Mouse (Mus musculus): Measurements from ENCODE around the gene Ndufs4. TPM values are rescaled to one million over a fixed set of nuclear protein-coding genes. Genes with fewer than 3 reads are reported as not detected.

The Ndufs4 gene
- polyA plus RNA-seq, 1 experiment from 2014 or later, result 266 TPM

GRCm38 (mm10) chr13:114267741-114268140 is 120.3 kb downstream of the Ndufs4 start:
- WGBS, result 76% methylated on average over 9 of the region's 9 CpGs
- no peak for ATAC-seq (ENCODE audit: low read depth)

DNA sequence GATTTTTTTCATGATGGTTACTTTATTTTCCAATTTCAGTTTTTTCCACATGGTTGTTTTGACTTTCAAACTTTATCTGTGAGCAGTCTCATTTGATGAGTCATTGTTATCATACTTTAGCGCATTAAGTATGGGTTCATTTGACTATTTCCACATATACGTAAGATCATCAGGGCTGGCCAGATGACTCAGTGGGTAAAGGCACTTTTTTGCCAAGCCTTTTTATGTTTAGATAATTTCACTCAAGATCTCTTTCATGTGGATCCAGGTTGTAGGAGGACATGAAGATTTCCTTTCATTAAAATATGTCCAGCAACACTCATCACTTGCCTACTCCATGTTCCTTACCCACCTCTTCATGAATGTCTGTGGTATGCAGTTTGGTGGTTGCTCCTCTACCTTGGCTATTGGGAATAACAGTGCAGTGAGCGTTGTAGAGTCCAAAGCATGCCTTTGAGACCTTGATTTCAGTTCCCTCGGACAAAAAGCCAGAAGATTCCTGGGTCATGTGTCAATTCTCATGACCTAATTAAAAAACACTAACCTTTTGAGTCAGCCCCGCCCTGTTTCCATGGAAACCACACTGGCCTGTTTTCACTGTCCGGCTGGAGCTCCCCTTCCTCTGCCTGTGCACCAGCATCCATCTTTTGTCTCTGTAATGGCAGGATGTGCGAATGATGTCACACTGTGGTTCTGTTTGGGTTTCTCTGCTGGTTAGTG is 127.4 kb downstream of the Ndufs4 start:
- Histone ChIP-seq H3K4me2 (ENCODE audit: low read depth, low read length) (no peak overlapping the region), H3K9ac (ENCODE audit: low read length) (no peak overlapping the region), H3K27me3 (ENCODE audit: control insufficient read depth, insufficient read depth, low read depth, low read length) (no peaks in the 10 kb centered on the region), H3K4me3 (ENCODE audit: low read length) (no peak overlapping the region), H3K9me3 (ENCODE audit: control insufficient read depth, low read length) (no peaks in the 10 kb centered on the region), H3K36me3 (ENCODE audit: control insufficient read depth, insufficient read depth, low read length) (no peaks in the 10 kb centered on the region), H3K4me1 (replicated peaks; ENCODE audit: control insufficient read depth, insufficient read depth, low read length) (no peaks in the 10 kb centered on the region), H3K27ac (ENCODE audit: low read length) (no peak overlapping the region)
- ATAC-seq (ENCODE audit: low read depth), result no peak
- WGBS, result 76% methylated on average over 7 of the region's 7 CpGs

More at GRCm38 (mm10) chr13:114267741-114268140, 120.3 kb downstream of the Ndufs4 start:
- Histone ChIP-seq H3K36me3 (ENCODE audit: control insufficient read depth, insufficient read depth, low read length) (no peaks in the 10 kb centered on the region), H3K4me2 (ENCODE audit: low read depth, low read length) (no peak overlapping the region), H3K9ac (ENCODE audit: low read length) (no peak overlapping the region), H3K9me3 (ENCODE audit: control insufficient read depth, low read length) (no peaks in the 10 kb centered on the region), H3K4me3 (ENCODE audit: low read length) (no peak overlapping the region), H3K27me3 (ENCODE audit: control insufficient read depth, insufficient read depth, low read depth, low read length) (no peaks in the 10 kb centered on the region), H3K4me1 (replicated peaks; ENCODE audit: control insufficient read depth, insufficient read depth, low read length) (no peaks in the 10 kb centered on the region), H3K27ac (ENCODE audit: low read length) (no peak overlapping the region)

DNA sequence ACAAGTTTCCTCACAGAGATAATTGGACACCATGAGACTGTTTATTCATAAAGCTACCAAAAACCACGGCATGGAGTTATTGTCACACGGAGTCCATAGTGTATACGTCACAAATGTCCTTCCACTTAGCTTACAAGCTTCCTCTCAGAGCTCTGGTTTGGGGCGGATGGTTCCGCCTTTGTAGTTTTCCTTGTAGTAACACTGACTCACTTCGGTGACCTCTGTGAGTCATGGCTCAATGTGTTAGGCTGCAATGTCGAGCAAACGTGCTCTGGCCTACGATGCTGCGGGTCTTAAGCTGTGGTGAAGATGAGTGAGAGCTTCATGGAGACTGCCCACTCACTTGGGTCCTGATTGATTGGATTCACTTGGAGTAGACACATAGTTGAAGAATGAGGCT is 133.4 kb downstream of the Ndufs4 start:
- Histone ChIP-seq H3K27me3 (ENCODE audit: control insufficient read depth, insufficient read depth, low read depth, low read length) (no peaks in the 10 kb centered on the region), H3K4me2 (ENCODE audit: low read depth, low read length) (no peak overlapping the region), H3K9me3 (ENCODE audit: control insufficient read depth, low read length) (no peaks in the 10 kb centered on the region), H3K4me1 (replicated peaks; ENCODE audit: control insufficient read depth, insufficient read depth, low read length) (no peaks in the 10 kb centered on the region), H3K27ac (ENCODE audit: low read length) (no peak overlapping the region), H3K36me3 (ENCODE audit: control insufficient read depth, insufficient read depth, low read length) (no peaks in the 10 kb centered on the region), H3K9ac (ENCODE audit: low read length) (no peak overlapping the region), H3K4me3 (ENCODE audit: low read length) (no peak overlapping the region)
- ATAC-seq (ENCODE audit: low read depth), result no peak
- 77% methylated on average over 10 of the region's 10 CpGs for WGBS

Other genes starting within 250 kb of the Ndufs4 start
- 1.5 and 2.1 TPM in 2 replicates for gene Fst, start 70.7 kb upstream of the Ndufs4 start, polyA plus RNA-seq (2015; fragmentation: Nextera tagmentation; extraction: Ambion mirVana)

Data from lung, embryonic 16.5 days (tissue).